Mouse (Mus musculus) E14TG2a.4 (cell line): ENCODE data around the gene Srl.

Source experiments
- CTCF ChIP-seq: conservative IDR thresholded peaks from 2 replicates; pipeline ENCODE4 v1.5.1; 2014; ENCODE audit warnings: low read length
- NANOG ChIP-seq: IDR thresholded peaks from 2 replicates; pipeline ENCODE4 v1.6.1; 2014; ENCODE audit warnings: borderline replicate concordance, low read length, mixed read lengths
- POU5F1 ChIP-seq: IDR thresholded peaks from 2 replicates; pipeline ENCODE4 v1.6.1; 2014; ENCODE audit warnings: low read length, borderline replicate concordance

GRCm38 (mm10) chr16:4546838-4547237 is 5.2 kb upstream of the Srl start:
- TF ChIP-seq CTCF (no peak), NANOG (no peak), POU5F1 (no peak)
